Mouse (Mus musculus) stomach, postnatal 0 days (tissue): ENCODE measurements around the gene Ash1l.

Experiments
- CTCF ChIP-seq: IDR thresholded peaks from 2 replicates; pipeline ENCODE4 v1.5.1; 2016; ENCODE audit warnings: antibody characterized with exemption, low read depth, mild to moderate bottlenecking, moderate library complexity
- EP300 ChIP-seq: optimal IDR thresholded peaks from 2 replicates; pipeline ENCODE3; 2016; ENCODE audit warnings: antibody characterized with exemption

DNA sequence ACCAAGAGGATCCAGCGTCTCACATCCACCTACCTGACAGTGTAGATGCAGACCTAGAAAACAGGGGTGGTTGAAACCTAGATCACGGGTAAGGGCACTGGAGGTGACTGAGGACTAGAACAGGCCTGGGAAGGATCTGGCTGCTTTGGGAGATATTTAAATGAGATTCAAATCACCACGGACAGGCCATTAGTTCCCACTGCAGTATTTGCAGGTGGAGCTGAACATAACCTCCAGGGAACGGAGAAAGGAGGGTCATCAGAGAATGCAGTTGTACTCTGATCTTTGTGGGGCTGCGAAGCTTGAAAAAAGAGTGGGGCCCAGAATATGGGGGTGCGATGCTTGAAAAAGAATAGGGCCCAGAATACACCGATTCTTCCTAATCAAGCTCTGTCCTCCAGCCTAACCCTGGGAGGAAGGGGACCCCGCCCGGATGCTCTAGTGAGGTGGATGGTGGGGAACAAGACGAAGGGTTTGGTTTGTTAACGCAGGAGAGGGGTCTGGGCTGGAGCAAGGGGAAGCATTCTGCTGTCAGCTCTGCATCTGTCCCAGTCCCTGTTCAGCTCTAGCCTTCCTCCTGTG is 142.2 kb downstream of the Ash1l start:
- TF ChIP-seq CTCF: no peak
- no peak for TF ChIP-seq EP300
